ENCODE assay signal across 9 mouse cellular contexts in the genomic region with DNA sequence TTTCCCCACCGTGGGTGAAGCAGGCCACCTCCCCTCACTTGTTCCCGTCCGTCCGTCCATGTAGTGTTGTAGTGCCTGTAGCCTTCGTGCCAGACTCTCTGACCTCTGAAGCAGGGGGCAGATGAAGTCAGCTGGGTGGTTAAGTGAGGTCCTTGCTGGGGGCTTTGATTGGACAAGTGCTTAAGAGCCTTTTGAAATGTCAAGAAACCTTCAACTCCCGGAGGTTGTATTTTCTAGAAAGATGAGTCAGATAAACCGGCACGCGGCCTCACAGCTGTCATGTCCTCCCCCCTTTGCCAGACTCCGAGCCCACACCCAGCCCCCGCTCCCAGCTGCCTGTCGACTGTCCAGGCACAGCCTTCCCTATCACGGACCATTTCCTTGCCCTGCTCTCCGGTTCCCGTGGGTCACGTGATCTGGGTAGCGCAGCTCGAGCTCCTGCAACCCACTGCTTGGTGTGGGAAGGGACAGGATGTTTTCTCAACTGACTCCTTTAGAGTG. TPM values are rescaled to one million over a fixed set of nuclear protein-coding genes. Genes with fewer than 3 reads are reported as not detected.
A peak's percentile ranks its signal among the peaks of the same experiment; 100 is the strongest.
DNase-seq lines count a peak whose midpoint lies in the region; ATAC-seq and TF ChIP-seq lines count a peak whose summit lies in the region.
"Had no signal": no experiment of that assay in that cellular context is flagged by ENCODE, and none has a peak within 500 bp of the region (broad histone marks: within the 10 kb centered on the region; RNA-seq: fewer than 3 reads in every experiment).

No protein-coding gene starts in this region.

- peak; percentile 8 to 14 for DNase-seq in CD8-positive naive resting alpha-beta T cell, adult 2 months (ENCODE audit: low read depth in 2 of 2, low spot score in 2 of 2)
- DNase-seq in adrenal gland, postnatal 4 days (ENCODE audit: low spot score in 2 of 2) = peak; percentile 39 to 57
- peak; percentile 83 to 86 for DNase-seq in heart, adult 18-20 months
- DNase-seq in liver, adult 2 months (ENCODE audit: extremely low read depth, low read depth, low spot score) = peak; percentile 45
- peak; percentile 55 for DNase-seq in neural tube, embryonic 10.5 days (ENCODE audit: extremely low spot score, low spot score)
- peak; percentile 42 for DNase-seq in urinary bladder, adult 2 months (ENCODE audit: low spot score)
- DNase-seq in forebrain, postnatal 0 days = no peak

- no peak overlapping the region for H3K27ac ChIP-seq in intestine, embryonic 15.5 days
- H3K27ac ChIP-seq in liver, adult 2 months (replicated peaks; ENCODE audit: insufficient read depth, low read depth, low read length) = peak overlapping the region; percentile 66
- H3K27ac ChIP-seq in forebrain, postnatal 0 days (ENCODE audit: low read depth, low read length) = no peak overlapping the region
- H3K27ac ChIP-seq: macrophage had no signal

- H3K4me3 ChIP-seq in intestine, embryonic 15.5 days (replicated peaks) = no peak overlapping the region
- no peak overlapping the region for H3K4me3 ChIP-seq in liver, adult 2 months (ENCODE audit: insufficient read depth, low read depth, low read length)
- H3K4me3 ChIP-seq in forebrain, postnatal 0 days (ENCODE audit: low read depth, low read length) = no peak overlapping the region

- no peak for TF ChIP-seq POLR2A in liver, adult 2 months (IDR thresholded peaks at IDR 0.05; ENCODE audit: extremely low read depth, insufficient read depth, low read length)

- H3K9ac ChIP-seq in intestine, embryonic 15.5 days = no peak overlapping the region
- peak overlapping the region; percentile 44 for H3K9ac ChIP-seq in liver, adult 2 months (ENCODE audit: low read depth, low read length)
- no peak overlapping the region for H3K9ac ChIP-seq in forebrain, postnatal 0 days

- H3K79me2 ChIP-seq in liver, adult 2 months (ENCODE audit: control insufficient read depth, insufficient read depth, low read length) = no peaks in the 10 kb centered on the region

- peak overlapping the region; percentile 34 for H3K4me2 ChIP-seq in intestine, embryonic 15.5 days (replicated peaks)
- no peak overlapping the region for H3K4me2 ChIP-seq in forebrain, postnatal 0 days (ENCODE audit: low read depth)

- no peaks in the 10 kb centered on the region for H3K27me3 ChIP-seq in intestine, embryonic 15.5 days (replicated peaks)
- H3K27me3 ChIP-seq in liver, adult 2 months (ENCODE audit: control insufficient read depth, insufficient read depth, low read length) = no peaks in the 10 kb centered on the region
- no peaks in the 10 kb centered on the region; the same call in 1 of the 2 replicates for H3K27me3 ChIP-seq in forebrain, postnatal 0 days (ENCODE audit: insufficient read depth, low read length)

- peaks cover 13% of the 10 kb centered on the region; the same call in 1 of the 2 replicates for H3K4me1 ChIP-seq in intestine, embryonic 15.5 days (replicated peaks)
- H3K4me1 ChIP-seq in liver, adult 2 months (ENCODE audit: control insufficient read depth, insufficient read depth, low read length) = peaks cover 18% of the 10 kb centered on the region
- no peaks in the 10 kb centered on the region for H3K4me1 ChIP-seq in forebrain, postnatal 0 days (ENCODE audit: insufficient read depth)

- ATAC-seq in intestine, embryonic 15.5 days = peak; percentile 71
- no peak for ATAC-seq in forebrain, postnatal 0 days

- TF ChIP-seq CTCF in liver, adult 2 months (IDR thresholded peaks at IDR 0.05; ENCODE audit: low read depth, low read length) = no peak
- TF ChIP-seq CTCF in forebrain, postnatal 0 days (IDR thresholded peaks at IDR 0.05; ENCODE audit: low read depth) = no peak

- no peaks in the 10 kb centered on the region for H3K36me3 ChIP-seq in intestine, embryonic 15.5 days
- no peaks in the 10 kb centered on the region for H3K36me3 ChIP-seq in liver, adult 2 months (ENCODE audit: control insufficient read depth, insufficient read depth, low read length)
- H3K36me3 ChIP-seq in forebrain, postnatal 0 days (ENCODE audit: insufficient read depth) = no peaks in the 10 kb centered on the region

- no peaks in the 10 kb centered on the region for H3K9me3 ChIP-seq in intestine, embryonic 15.5 days
- no peaks in the 10 kb centered on the region for H3K9me3 ChIP-seq in forebrain, postnatal 0 days (ENCODE audit: low read length)

- 18% methylated on average over 18 of the region's 18 CpGs for WGBS in intestine, embryonic 15.5 days
- 22% methylated on average over 18 of the region's 18 CpGs for WGBS in liver, adult 2 months
- WGBS in forebrain, postnatal 0 days = 58% methylated on average over 18 of the region's 18 CpGs

RNA-seq across cellular contexts. Expression of gene Ackr2, which starts 7.7 kb away (rescaled TPM):
- 1 to 10 TPM in 1 of 2 experiments, under 1 TPM in 1; 0.90 to 1.6 TPM for total RNA-seq in adrenal gland, postnatal 4 days (2021)
- 1 to 10 TPM; 1.2 to 1.4 TPM for total RNA-seq in heart, adult 18-20 months (2021)
- polyA plus RNA-seq in intestine, embryonic 15.5 days (2015; fragmentation: Nextera tagmentation; extraction: Ambion mirVana) = 0.46 and 0.80 TPM in 2 replicates
- total RNA-seq in liver, adult 2 months (2014; rRNA removed) = 1.6 and 2.3 TPM in 2 replicates
- 1.4 and 2.4 TPM in 2 replicates for polyA plus RNA-seq in liver, adult 2 months (2012; rRNA removed)
- polyA plus RNA-seq in urinary bladder, adult 2 months (2012; rRNA removed) = 5.0 and 8.7 TPM in 2 replicates
- total RNA-seq in forebrain, postnatal 0 days (2014; rRNA removed) = 2.1 TPM in 2 replicates
- polyA plus RNA-seq in forebrain, postnatal 0 days (2015; fragmentation: Nextera tagmentation; extraction: Ambion mirVana) = 0.84 and 1.4 TPM in 2 replicates
- polyA plus RNA-seq: macrophage had no signal

RNA-seq across cellular contexts. Expression of gene Cyp8b1, which starts 25.6 kb away (rescaled TPM):
- 10 to 100 TPM in 1 of 2 experiments, under 1 TPM in 1; 0.92 to 12.2 TPM for total RNA-seq in adrenal gland, postnatal 4 days (2021)
- not detected for total RNA-seq in heart, adult 18-20 months (2021)
- polyA plus RNA-seq in intestine, embryonic 15.5 days (2015; fragmentation: Nextera tagmentation; extraction: Ambion mirVana) = not detected in 2 replicates
- total RNA-seq in liver, adult 2 months (2014; rRNA removed) = 86.4 and 128 TPM in 2 replicates
- 292 and 305 TPM in 2 replicates for polyA plus RNA-seq in liver, adult 2 months (2012; rRNA removed)
- 0.13 and 0.14 TPM in 2 replicates for polyA plus RNA-seq in urinary bladder, adult 2 months (2012; rRNA removed)
- not detected in 2 replicates for total RNA-seq in forebrain, postnatal 0 days (2014; rRNA removed)
- not detected in 2 replicates for polyA plus RNA-seq in forebrain, postnatal 0 days (2015; fragmentation: Nextera tagmentation; extraction: Ambion mirVana)
- polyA plus RNA-seq: macrophage had no signal

RNA-seq across cellular contexts. Expression of gene Higd1a, which starts 32.3 kb away (rescaled TPM):
- 10 to 100 TPM; 63.8 to 68.9 TPM for total RNA-seq in adrenal gland, postnatal 4 days (2021)
- 100 to 1,000 TPM; 202 to 214 TPM for total RNA-seq in heart, adult 18-20 months (2021)
- 169 and 174 TPM in 2 replicates for polyA plus RNA-seq in intestine, embryonic 15.5 days (2015; fragmentation: Nextera tagmentation; extraction: Ambion mirVana)
- total RNA-seq in liver, adult 2 months (2014; rRNA removed) = 45.6 and 65.6 TPM in 2 replicates
- polyA plus RNA-seq in liver, adult 2 months (2012; rRNA removed) = 14.7 and 20.2 TPM in 2 replicates
- 55.1 and 55.2 TPM in 2 replicates for polyA plus RNA-seq in urinary bladder, adult 2 months (2012; rRNA removed)
- 35.1 and 35.9 TPM in 2 replicates for total RNA-seq in forebrain, postnatal 0 days (2014; rRNA removed)
- polyA plus RNA-seq in forebrain, postnatal 0 days (2015; fragmentation: Nextera tagmentation; extraction: Ambion mirVana) = 134 and 146 TPM in 2 replicates

RNA-seq across cellular contexts. Expression of gene Ccdc13, which starts 51.2 kb away (rescaled TPM):
- 1 to 10 TPM; 1.8 to 2.8 TPM for total RNA-seq in adrenal gland, postnatal 4 days (2021)
- under 1 TPM in 1 of 2 experiments, not detected in 1; 0.36 TPM for total RNA-seq in heart, adult 18-20 months (2021)
- polyA plus RNA-seq in intestine, embryonic 15.5 days (2015; fragmentation: Nextera tagmentation; extraction: Ambion mirVana) = 1.1 and 1.3 TPM in 2 replicates
- not detected in 2 replicates for total RNA-seq in liver, adult 2 months (2014; rRNA removed)
- not detected in 2 replicates for polyA plus RNA-seq in liver, adult 2 months (2012; rRNA removed)
- polyA plus RNA-seq in urinary bladder, adult 2 months (2012; rRNA removed) = 0.62 and 1.3 TPM in 2 replicates
- 4.3 and 5.2 TPM in 2 replicates for total RNA-seq in forebrain, postnatal 0 days (2014; rRNA removed)
- 3.6 and 4.7 TPM in 2 replicates for polyA plus RNA-seq in forebrain, postnatal 0 days (2015; fragmentation: Nextera tagmentation; extraction: Ambion mirVana)
- polyA plus RNA-seq: macrophage had no signal
